10 mouse cellular contexts compared by ENCODE assay signal in the genomic region with DNA sequence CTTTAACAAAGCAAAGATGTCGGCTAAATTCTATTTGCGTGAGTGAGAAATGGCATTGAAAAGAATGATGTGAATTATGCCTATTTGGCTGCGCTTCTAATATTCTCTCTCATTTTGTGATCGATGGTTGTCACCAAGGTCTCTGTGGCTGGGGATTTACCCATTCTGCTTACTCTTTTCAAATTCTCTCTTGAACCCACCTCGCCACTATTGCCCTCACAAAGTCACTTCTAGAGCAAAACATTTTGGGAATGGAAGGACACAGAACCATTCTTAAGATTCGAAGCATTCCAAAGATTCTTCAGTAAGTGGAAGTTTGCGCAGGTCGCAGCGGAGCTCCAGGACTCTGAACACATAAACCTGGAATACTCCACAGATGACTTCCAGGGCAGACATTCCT. TPM values are rescaled to one million over a fixed set of nuclear protein-coding genes. Genes with fewer than 3 reads are reported as not detected.
DNase-seq lines count a peak whose midpoint lies in the region; ATAC-seq and TF ChIP-seq lines count a peak whose summit lies in the region.
"Had no signal": no experiment of that assay in that cellular context is flagged by ENCODE, and none has a peak within 500 bp of the region (broad histone marks: within the 10 kb centered on the region; RNA-seq: fewer than 3 reads in every experiment).

No protein-coding gene starts in this region.

- TF ChIP-seq CTCF in heart, postnatal 0 days (IDR thresholded peaks at IDR 0.05; ENCODE audit: low read depth) = no peak
- TF ChIP-seq CTCF in bone marrow, adult 2 months (IDR thresholded peaks at IDR 0.05; ENCODE audit: control insufficient read depth, insufficient read depth, low read length) = no peak

- H3K4me2 ChIP-seq in heart, postnatal 0 days (ENCODE audit: low read depth, low read length) = peak overlapping the region; percentile 64
- peak overlapping the region; percentile 53 for H3K4me2 ChIP-seq in hindbrain, embryonic 11.5 days (replicated peaks; ENCODE audit: low read depth, low read length)
- peak overlapping the region; percentile 64 for H3K4me2 ChIP-seq in midbrain, embryonic 11.5 days

- peaks cover 16% of the 10 kb centered on the region for H3K4me1 ChIP-seq in heart, postnatal 0 days (ENCODE audit: control insufficient read depth, insufficient read depth)
- peaks cover 1% of the 10 kb centered on the region; the same call in 1 of the 2 replicates for H3K4me1 ChIP-seq in bone marrow, adult 2 months (ENCODE audit: control insufficient read depth, insufficient read depth, low read length)
- H3K4me1 ChIP-seq in hindbrain, embryonic 11.5 days (replicated peaks; ENCODE audit: control insufficient read depth, insufficient read depth, low read length) = peaks cover 5% of the 10 kb centered on the region
- peaks cover 13% of the 10 kb centered on the region for H3K4me1 ChIP-seq in midbrain, embryonic 11.5 days (ENCODE audit: control insufficient read depth, insufficient read depth, low read length)

- H3K9me3 ChIP-seq in heart, postnatal 0 days (replicated peaks; ENCODE audit: control insufficient read depth, low read length) = no peaks in the 10 kb centered on the region
- H3K9me3 ChIP-seq in hindbrain, embryonic 11.5 days (ENCODE audit: control insufficient read depth, low read length) = no peaks in the 10 kb centered on the region
- no peaks in the 10 kb centered on the region for H3K9me3 ChIP-seq in midbrain, embryonic 11.5 days (ENCODE audit: control insufficient read depth, low read length)

- H3K9ac ChIP-seq in heart, postnatal 0 days (replicated peaks; ENCODE audit: low read depth, low read length) = peak overlapping the region; percentile 95; the same call in 1 of the 2 replicates
- peak overlapping the region; percentile 46; the same call in 1 of the 2 replicates for H3K9ac ChIP-seq in hindbrain, embryonic 11.5 days (ENCODE audit: low read depth, low read length)
- peak overlapping the region; percentile 94 for H3K9ac ChIP-seq in midbrain, embryonic 11.5 days (ENCODE audit: low read length)

- peak overlapping the region; percentile 99 for H3K27ac ChIP-seq in heart, postnatal 0 days (ENCODE audit: low read depth)
- no peak overlapping the region for H3K27ac ChIP-seq in bone marrow, adult 2 months (ENCODE audit: control insufficient read depth, insufficient read depth, low read depth, low read length, poor library complexity)
- no peak overlapping the region for H3K27ac ChIP-seq in hindbrain, embryonic 11.5 days (ENCODE audit: low read depth, low read length)
- no peak overlapping the region for H3K27ac ChIP-seq in midbrain, embryonic 11.5 days (ENCODE audit: low read depth, low read length)

- DNase-seq in heart, postnatal 0 days (ENCODE audit: low spot score) = no peak
- DNase-seq in heart, adult 18-20 months = no peak
- peak; percentile 22 for DNase-seq in hindbrain, embryonic 11.5 days (ENCODE audit: low spot score)
- no peak for DNase-seq in midbrain, embryonic 11.5 days (ENCODE audit: low spot score, missing footprints)
- DNase-seq in spleen, postnatal 36 days (ENCODE audit: low spot score in 2 of 2) = no peak
- DNase-seq in layer of hippocampus, postnatal 14 days (ENCODE audit: low spot score in 2 of 2) = no peak
- DNase-seq in urinary bladder, postnatal 14 days (ENCODE audit: low spot score) = no peak

- ATAC-seq in heart, postnatal 0 days (ENCODE audit: insufficient read depth, low read depth) = no peak
- no peak for ATAC-seq in hindbrain, embryonic 11.5 days (ENCODE audit: low FRiP score)
- ATAC-seq in midbrain, embryonic 11.5 days (ENCODE audit: low FRiP score) = peak; percentile 10; the same call in 1 of the 2 replicates

- H3K27me3 ChIP-seq in heart, postnatal 0 days (ENCODE audit: control insufficient read depth, insufficient read depth, low read length) = no peaks in the 10 kb centered on the region
- no peaks in the 10 kb centered on the region for H3K27me3 ChIP-seq in hindbrain, embryonic 11.5 days (ENCODE audit: control insufficient read depth, insufficient read depth, low read length)
- H3K27me3 ChIP-seq in midbrain, embryonic 11.5 days (ENCODE audit: control insufficient read depth, insufficient read depth, low read length) = no peaks in the 10 kb centered on the region
- H3K27me3 ChIP-seq: Patski had no signal

- 6% methylated on average over 9 of the region's 9 CpGs for WGBS in heart, postnatal 0 days
- WGBS in bone marrow, adult 2 months = 22% methylated on average over 9 of the region's 9 CpGs
- WGBS in hindbrain, embryonic 11.5 days = 9% methylated on average over 9 of the region's 9 CpGs
- 13% methylated on average over 9 of the region's 9 CpGs for WGBS in midbrain, embryonic 11.5 days

- peak overlapping the region; percentile 94 for H3K4me3 ChIP-seq in heart, postnatal 0 days (ENCODE audit: low read depth, low read length)
- H3K4me3 ChIP-seq in bone marrow, adult 2 months (replicated peaks; ENCODE audit: control insufficient read depth, low read depth, low read length) = peak overlapping the region; percentile 98
- H3K4me3 ChIP-seq in hindbrain, embryonic 11.5 days (ENCODE audit: low read depth, low read length) = peak overlapping the region; percentile 87
- peak overlapping the region; percentile 85 for H3K4me3 ChIP-seq in midbrain, embryonic 11.5 days (ENCODE audit: low read depth, low read length)

- no peak for TF ChIP-seq EP300 in heart, postnatal 0 days (IDR thresholded peaks at IDR 0.05; ENCODE audit: low read depth)

- H3K36me3 ChIP-seq in heart, postnatal 0 days (replicated peaks; ENCODE audit: control insufficient read depth, insufficient read depth, low read length) = peaks cover 23% of the 10 kb centered on the region; the same call in 1 of the 2 replicates
- peaks cover under 1% of the 10 kb centered on the region; the same call in 1 of the 2 replicates for H3K36me3 ChIP-seq in hindbrain, embryonic 11.5 days (ENCODE audit: control insufficient read depth, insufficient read depth, low read length)
- peaks cover 7% of the 10 kb centered on the region for H3K36me3 ChIP-seq in midbrain, embryonic 11.5 days (ENCODE audit: control insufficient read depth, insufficient read depth, low read length)

- no peak for TF ChIP-seq POLR2A in bone marrow, adult 2 months (IDR thresholded peaks at IDR 0.05; ENCODE audit: borderline replicate concordance, control insufficient read depth, low read depth, low read length)

RNA-seq across cellular contexts. Expression of a gene that starts 0.5 kb away (rescaled TPM):
- total RNA-seq in heart, postnatal 0 days (2014; rRNA removed; ENCODE audit: low replicate concordance) = 19.6 and 21.0 TPM in 2 replicates
- polyA plus RNA-seq in heart, postnatal 0 days (2015; fragmentation: Nextera tagmentation; extraction: Ambion mirVana) = 14.9 and 16.1 TPM in 2 replicates
- 10 to 100 TPM; 25.0 to 28.9 TPM for total RNA-seq in heart, adult 18-20 months (2021)
- polyA plus RNA-seq in bone marrow, adult 2 months (2011; ENCODE audit: insufficient read depth, insufficient read length, low replicate concordance, missing spikeins) = 9.7 and 13.5 TPM in 2 replicates
- polyA plus RNA-seq in hindbrain, embryonic 11.5 days (2014; fragmentation: Nextera tagmentation; extraction: Ambion mirVana) = 38.3 and 56.8 TPM in 2 replicates
- polyA plus RNA-seq in midbrain, embryonic 11.5 days (2014; fragmentation: Nextera tagmentation; extraction: Ambion mirVana) = 32.0 and 33.8 TPM in 2 replicates
- 10 to 100 TPM; 80.3 to 82.6 TPM for total RNA-seq in layer of hippocampus, postnatal 14 days (2021)

RNA-seq across cellular contexts. Expression of a gene that starts 21.2 kb away (rescaled TPM):
- total RNA-seq in heart, postnatal 0 days (2014; rRNA removed; ENCODE audit: low replicate concordance) = 0.12 TPM in 1 of 2 replicates, not detected in the other
- polyA plus RNA-seq in heart, postnatal 0 days (2015; fragmentation: Nextera tagmentation; extraction: Ambion mirVana) = 0.31 and 0.69 TPM in 2 replicates
- total RNA-seq in heart, adult 18-20 months (2021) = under 1 TPM in 1 of 2 experiments, not detected in 1; 0.44 TPM
- polyA plus RNA-seq in bone marrow, adult 2 months (2011; ENCODE audit: insufficient read depth, insufficient read length, low replicate concordance, missing spikeins) = 0.45 and 1.3 TPM in 2 replicates
- 43.0 and 49.1 TPM in 2 replicates for polyA plus RNA-seq in hindbrain, embryonic 11.5 days (2014; fragmentation: Nextera tagmentation; extraction: Ambion mirVana)
- 38.1 and 42.0 TPM in 2 replicates for polyA plus RNA-seq in midbrain, embryonic 11.5 days (2014; fragmentation: Nextera tagmentation; extraction: Ambion mirVana)
- 10 to 100 TPM in 1 of 2 experiments, 1 to 10 TPM in 1; 7.9 to 10.4 TPM for total RNA-seq in layer of hippocampus, postnatal 14 days (2021)
- total RNA-seq: hematopoietic stem cell, adult 5-6 weeks had no signal

RNA-seq across cellular contexts. Expression of a gene that starts 41.5 kb away (rescaled TPM):
- 4.9 and 7.6 TPM in 2 replicates for total RNA-seq in heart, postnatal 0 days (2014; rRNA removed; ENCODE audit: low replicate concordance)
- 4.3 and 5.7 TPM in 2 replicates for polyA plus RNA-seq in heart, postnatal 0 days (2015; fragmentation: Nextera tagmentation; extraction: Ambion mirVana)
- 1 to 10 TPM; 7.9 to 9.3 TPM for total RNA-seq in heart, adult 18-20 months (2021)
- 0.49 and 5.1 TPM in 2 replicates for polyA plus RNA-seq in bone marrow, adult 2 months (2011; ENCODE audit: insufficient read depth, insufficient read length, low replicate concordance, missing spikeins)
- 20.3 and 24.4 TPM in 2 replicates for polyA plus RNA-seq in hindbrain, embryonic 11.5 days (2014; fragmentation: Nextera tagmentation; extraction: Ambion mirVana)
- 18.6 and 19.3 TPM in 2 replicates for polyA plus RNA-seq in midbrain, embryonic 11.5 days (2014; fragmentation: Nextera tagmentation; extraction: Ambion mirVana)
- 10 to 100 TPM; 23.0 to 26.0 TPM for total RNA-seq in layer of hippocampus, postnatal 14 days (2021)

Comparison
In these comparisons a context has a peak if more than half of its experiments do, and no peak if none do; other contexts are left out.
1. RNA of a gene that starts 21.2 kb away (polyA plus RNA-seq): 43.0 to 49.1 TPM in hindbrain, embryonic 11.5 days and 38.1 to 42.0 TPM in midbrain, embryonic 11.5 days; 0.45 to 1.3 TPM in bone marrow, adult 2 months and 0.31 to 0.69 TPM in heart, postnatal 0 days; every median in the first group is over 10 times any median in the second.
2. Peak in every context shown above with its lines, with median percentiles within 50 percentile points of each other: H3K4me2 ChIP-seq, H3K4me3 ChIP-seq and H3K9ac ChIP-seq.